Mouse (Mus musculus) CH12.LX (cell line): ENCODE measurements at regions not wholly inside any gene's neighbourhood (a gene's known extent, or its start where the extent isn't known, plus 50 kb on each side); places are given as distances from the start of the nearest gene placed in this dataset.

Source experiments
- HCFC1 ChIP-seq: IDR thresholded peaks from 2 replicates; pipeline ENCODE4 v1.6.1; 2012; ENCODE audit warnings: low read depth, mild to moderate bottlenecking, inconsistent platforms, low read length, improper control_type of control experiment
- KAT2A ChIP-seq: IDR thresholded peaks from 2 replicates; pipeline ENCODE4 v1.6.1; 2012; ENCODE audit warnings: low read length, improper control_type of control experiment, inconsistent platforms; ENCODE audit not compliant: insufficient replicate concordance

GRCm38 (mm10) chr4:47846389-47847318 is 198.3 kb upstream of the Nr4a3 start:
- no peak for TF ChIP-seq HCFC1
- no peak for TF ChIP-seq KAT2A
